Comparison of ENCODE assay signal across 8 mouse cellular contexts in the genomic region with DNA sequence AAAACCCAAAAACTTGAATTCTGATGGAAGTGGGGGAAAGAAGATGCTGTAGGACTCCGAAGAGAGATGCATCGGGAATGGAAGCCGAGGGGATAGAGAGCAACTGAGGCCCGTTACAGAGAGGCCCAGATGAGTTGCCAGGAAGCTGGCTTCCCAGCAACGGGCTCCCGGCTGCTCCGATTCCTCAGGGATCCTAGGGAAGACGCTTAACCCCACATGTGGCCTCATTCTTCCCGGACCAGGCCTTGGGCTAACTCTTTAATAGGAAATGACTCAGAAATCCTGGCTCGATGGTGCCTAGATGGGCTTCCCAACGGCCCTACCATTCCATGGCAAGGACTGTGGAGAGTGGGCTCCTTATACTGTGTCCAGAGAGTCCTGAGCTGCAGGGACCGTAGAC. TPM values are rescaled to one million over a fixed set of nuclear protein-coding genes. Genes with fewer than 3 reads are reported as not detected.
DNase-seq lines count a peak whose midpoint lies in the region; ATAC-seq and TF ChIP-seq lines count a peak whose summit lies in the region.

No protein-coding gene starts in this region.

- peaks cover 27% of the 10 kb centered on the region for H3K36me3 ChIP-seq in heart, embryonic 10.5 days
- H3K36me3 ChIP-seq in heart, postnatal 0 days (replicated peaks; ENCODE audit: control insufficient read depth, insufficient read depth, low read length): peaks cover 12% of the 10 kb centered on the region; the same call in 1 of the 2 replicates
- H3K36me3 ChIP-seq in midbrain, embryonic 10.5 days: peaks cover 40% of the 10 kb centered on the region

- intact Hi-C loops in heart, postnatal 14 days (cut with DNase I): no loop called here
- intact Hi-C loops in left cerebral cortex, postnatal 14 days (cut with DNase I): no loop called here

- peak overlapping the region; percentile 81 for H3K27ac ChIP-seq in heart, embryonic 10.5 days
- H3K27ac ChIP-seq in heart, postnatal 0 days (ENCODE audit: low read depth): peak overlapping the region; percentile 52
- H3K27ac ChIP-seq in midbrain, embryonic 10.5 days (replicated peaks): peak overlapping the region; percentile 88

- WGBS in heart, embryonic 10.5 days: 8% methylated on average over 12 of the region's 12 CpGs
- 7% methylated on average over 12 of the region's 12 CpGs for WGBS in heart, postnatal 0 days
- 12% methylated on average over 12 of the region's 12 CpGs for WGBS in midbrain, embryonic 10.5 days

- peak overlapping the region; percentile 84 for H3K4me2 ChIP-seq in heart, postnatal 0 days (ENCODE audit: low read depth, low read length)

- TF ChIP-seq EP300 in heart, postnatal 0 days (IDR thresholded peaks at IDR 0.05; ENCODE audit: low read depth): no peak

- ATAC-seq in heart, postnatal 0 days (ENCODE audit: insufficient read depth, low read depth): no peak
- no peak for ATAC-seq in cerebellum, adult (ENCODE audit: insufficient number of reproducible peaks, low FRiP score, low TSS enrichment)

- no peaks in the 10 kb centered on the region for H3K27me3 ChIP-seq in heart, embryonic 10.5 days (ENCODE audit: insufficient read depth, poor library complexity, severe bottlenecking)
- H3K27me3 ChIP-seq in heart, postnatal 0 days (ENCODE audit: control insufficient read depth, insufficient read depth, low read length): no peaks in the 10 kb centered on the region
- 0 out of 2 replicates have a peak, but pooled peaks cover 8% of the 10 kb centered on the region for H3K27me3 ChIP-seq in midbrain, embryonic 10.5 days (ENCODE audit: low read depth, poor library complexity, severe bottlenecking)

- peak overlapping the region; percentile 46 for H3K9ac ChIP-seq in heart, postnatal 0 days (replicated peaks; ENCODE audit: low read depth, low read length)

- H3K4me1 ChIP-seq in heart, embryonic 10.5 days: peaks cover 39% of the 10 kb centered on the region
- peaks cover 21% of the 10 kb centered on the region for H3K4me1 ChIP-seq in heart, postnatal 0 days (ENCODE audit: control insufficient read depth, insufficient read depth)
- peaks cover 39% of the 10 kb centered on the region for H3K4me1 ChIP-seq in midbrain, embryonic 10.5 days

- no peak for TF ChIP-seq CTCF in heart, postnatal 0 days (IDR thresholded peaks at IDR 0.05; ENCODE audit: low read depth)

- DNase-seq in heart, embryonic 10.5 days (ENCODE audit: low spot score): no peak
- DNase-seq in heart, postnatal 14 days: no peak
- DNase-seq in R1 (ENCODE audit: low read depth, low spot score): peak; percentile 58
- no peak for DNase-seq in heart, postnatal 0 days (ENCODE audit: low spot score)
- DNase-seq in midbrain, embryonic 10.5 days (ENCODE audit: low spot score): no peak
- no peak for DNase-seq in layer of hippocampus, adult 9-10 months (ENCODE audit: low spot score)
- no peak for DNase-seq in left cerebral cortex, postnatal 14 days (ENCODE audit: low spot score in 2 of 2)

- peak overlapping the region; percentile 73 for H3K4me3 ChIP-seq in heart, embryonic 10.5 days
- peak overlapping the region; percentile 64 for H3K4me3 ChIP-seq in heart, postnatal 0 days (ENCODE audit: low read depth, low read length)
- H3K4me3 ChIP-seq in midbrain, embryonic 10.5 days: peak overlapping the region; percentile 75

- H3K9me3 ChIP-seq in heart, embryonic 10.5 days: no peaks in the 10 kb centered on the region
- no peaks in the 10 kb centered on the region for H3K9me3 ChIP-seq in heart, postnatal 0 days (replicated peaks; ENCODE audit: control insufficient read depth, low read length)
- no peaks in the 10 kb centered on the region for H3K9me3 ChIP-seq in midbrain, embryonic 10.5 days (replicated peaks)

RNA-seq across cellular contexts. Expression of a gene that starts 0.6 kb away (rescaled TPM):
- 17.2 and 17.9 TPM in 2 replicates for polyA plus RNA-seq in heart, embryonic 10.5 days (2016; fragmentation: Nextera tagmentation; extraction: Ambion mirVana)
- 1 to 10 TPM; 4.2 to 4.3 TPM for total RNA-seq in heart, postnatal 14 days (2021)
- total RNA-seq in heart, postnatal 0 days (2014; rRNA removed; ENCODE audit: low replicate concordance): 4.8 and 30.8 TPM in 2 replicates
- 4.5 and 4.8 TPM in 2 replicates for polyA plus RNA-seq in heart, postnatal 0 days (2015; fragmentation: Nextera tagmentation; extraction: Ambion mirVana)
- polyA plus RNA-seq in midbrain, embryonic 10.5 days (2016; fragmentation: Nextera tagmentation; extraction: Ambion mirVana): 23.4 and 23.6 TPM in 2 replicates
- 1 to 10 TPM; 8.1 to 9.1 TPM for total RNA-seq in left cerebral cortex, postnatal 14 days (2021)

RNA-seq across cellular contexts. Expression of a gene that starts 0.9 kb away (rescaled TPM):
- polyA plus RNA-seq in heart, embryonic 10.5 days (2016; fragmentation: Nextera tagmentation; extraction: Ambion mirVana): 43.1 and 43.8 TPM in 2 replicates
- total RNA-seq in heart, postnatal 14 days (2021): 1 to 10 TPM; 6.0 to 7.9 TPM
- total RNA-seq in heart, postnatal 0 days (2014; rRNA removed; ENCODE audit: low replicate concordance): 58.8 and 68.0 TPM in 2 replicates
- 21.3 and 23.3 TPM in 2 replicates for polyA plus RNA-seq in heart, postnatal 0 days (2015; fragmentation: Nextera tagmentation; extraction: Ambion mirVana)
- polyA plus RNA-seq in midbrain, embryonic 10.5 days (2016; fragmentation: Nextera tagmentation; extraction: Ambion mirVana): 56.7 and 58.8 TPM in 2 replicates
- 1 to 10 TPM; 8.6 to 9.5 TPM for total RNA-seq in left cerebral cortex, postnatal 14 days (2021)

RNA-seq across cellular contexts. Expression of a gene that starts 11.7 kb away (rescaled TPM):
- polyA plus RNA-seq in heart, embryonic 10.5 days (2016; fragmentation: Nextera tagmentation; extraction: Ambion mirVana): 0.09 TPM in 1 of 2 replicates, not detected in the other
- total RNA-seq in heart, postnatal 14 days (2021): not detected
- not detected in 2 replicates for total RNA-seq in heart, postnatal 0 days (2014; rRNA removed; ENCODE audit: low replicate concordance)
- polyA plus RNA-seq in heart, postnatal 0 days (2015; fragmentation: Nextera tagmentation; extraction: Ambion mirVana): not detected in 2 replicates
- 0.10 TPM in 1 of 2 replicates, not detected in the other for polyA plus RNA-seq in midbrain, embryonic 10.5 days (2016; fragmentation: Nextera tagmentation; extraction: Ambion mirVana)
- total RNA-seq in left cerebral cortex, postnatal 14 days (2021): under 1 TPM in 1 of 2 experiments, not detected in 1; 0.25 TPM

RNA-seq across cellular contexts. Expression of a gene that starts 15.5 kb away (rescaled TPM):
- polyA plus RNA-seq in heart, embryonic 10.5 days (2016; fragmentation: Nextera tagmentation; extraction: Ambion mirVana): 0.81 and 1.1 TPM in 2 replicates
- total RNA-seq in heart, postnatal 14 days (2021): not detected
- 1.3 TPM in 1 of 2 replicates, not detected in the other for total RNA-seq in heart, postnatal 0 days (2014; rRNA removed; ENCODE audit: low replicate concordance)
- polyA plus RNA-seq in heart, postnatal 0 days (2015; fragmentation: Nextera tagmentation; extraction: Ambion mirVana): 0.14 TPM in 1 of 2 replicates, not detected in the other
- 1.4 and 2.0 TPM in 2 replicates for polyA plus RNA-seq in midbrain, embryonic 10.5 days (2016; fragmentation: Nextera tagmentation; extraction: Ambion mirVana)
- total RNA-seq in left cerebral cortex, postnatal 14 days (2021): under 1 TPM; 0.55 to 0.72 TPM

RNA-seq across cellular contexts. Expression of a gene that starts 34.4 kb away (rescaled TPM):
- polyA plus RNA-seq in heart, embryonic 10.5 days (2016; fragmentation: Nextera tagmentation; extraction: Ambion mirVana): 0.20 and 0.63 TPM in 2 replicates
- total RNA-seq in heart, postnatal 14 days (2021): under 1 TPM; 0.15 to 0.17 TPM
- 0.23 and 0.89 TPM in 2 replicates for total RNA-seq in heart, postnatal 0 days (2014; rRNA removed; ENCODE audit: low replicate concordance)
- 0.37 and 0.48 TPM in 2 replicates for polyA plus RNA-seq in heart, postnatal 0 days (2015; fragmentation: Nextera tagmentation; extraction: Ambion mirVana)
- 0.07 and 0.10 TPM in 2 replicates for polyA plus RNA-seq in midbrain, embryonic 10.5 days (2016; fragmentation: Nextera tagmentation; extraction: Ambion mirVana)
- total RNA-seq in left cerebral cortex, postnatal 14 days (2021): under 1 TPM; 0.68 to 0.79 TPM
